20 mouse cellular contexts compared by ENCODE assay signal in genomic region chr10:119415106-119415505, GRCm38 (mm10). TPM values are rescaled to one million over a fixed set of nuclear protein-coding genes. Genes with fewer than 3 reads are reported as not detected.
DNase-seq lines count a peak whose midpoint lies in the region; ATAC-seq lines count a peak whose summit lies in the region.
"Had no signal": no experiment of that assay in that cellular context is flagged by ENCODE, and none has a peak within 500 bp of the region (broad histone marks: within the 10 kb centered on the region; RNA-seq: fewer than 3 reads in every experiment).

No protein-coding gene starts in this region.

- DNase-seq in cerebellum, postnatal 25 days: peak; percentile 16 to 24
- DNase-seq in cerebellum, adult 18-20 months: no peak
- DNase-seq in hindbrain, embryonic 10.5 days (ENCODE audit: low spot score): no peak
- peak; percentile 22 for DNase-seq in neural tube, embryonic 11.5 days (ENCODE audit: low spot score)
- DNase-seq in right cerebral cortex, postnatal 36 days (ENCODE audit: low spot score in 2 of 2): no peak
- DNase-seq: adrenal gland, postnatal 14 days; cerebellum, adult 8-10 months; forebrain, postnatal 0 days; gastrocnemius, postnatal 14 days; heart, adult 2 months; heart, postnatal 14 days; kidney, adult 11 months had no signal

- H3K9ac ChIP-seq in hindbrain, embryonic 15.5 days: no peak overlapping the region
- no peak overlapping the region for H3K9ac ChIP-seq in neural tube, embryonic 11.5 days (ENCODE audit: low read length)
- no peak overlapping the region for H3K9ac ChIP-seq in neural tube, embryonic 15.5 days (replicated peaks)
- H3K9ac ChIP-seq: embryonic facial prominence, embryonic 12.5 days; forebrain, postnatal 0 days; heart, embryonic 15.5 days had no signal

- H3K4me3 ChIP-seq in hindbrain, embryonic 15.5 days: no peak overlapping the region
- no peak overlapping the region for H3K4me3 ChIP-seq in hindbrain, embryonic 10.5 days
- H3K4me3 ChIP-seq in neural tube, embryonic 11.5 days (ENCODE audit: low read depth, low read length): no peak overlapping the region
- no peak overlapping the region for H3K4me3 ChIP-seq in neural tube, embryonic 15.5 days (replicated peaks)
- H3K4me3 ChIP-seq: embryonic facial prominence, embryonic 12.5 days; heart, adult 2 months; heart, embryonic 15.5 days had no signal

- no peak overlapping the region for H3K27ac ChIP-seq in hindbrain, embryonic 15.5 days (replicated peaks)
- H3K27ac ChIP-seq in hindbrain, embryonic 10.5 days: no peak overlapping the region
- no peak overlapping the region for H3K27ac ChIP-seq in neural tube, embryonic 11.5 days (ENCODE audit: low read depth, low read length)
- H3K27ac ChIP-seq in neural tube, embryonic 15.5 days (replicated peaks): no peak overlapping the region
- H3K27ac ChIP-seq: embryonic facial prominence, embryonic 12.5 days; heart, adult 2 months; heart, embryonic 15.5 days had no signal

- no peak overlapping the region for H3K4me2 ChIP-seq in hindbrain, embryonic 15.5 days
- H3K4me2 ChIP-seq in neural tube, embryonic 11.5 days (ENCODE audit: low read depth): no peak overlapping the region
- no peak overlapping the region for H3K4me2 ChIP-seq in neural tube, embryonic 15.5 days
- H3K4me2 ChIP-seq: embryonic facial prominence, embryonic 12.5 days; heart, embryonic 11.5 days; heart, embryonic 15.5 days had no signal

- peak; percentile 54; the same call in 1 of the 2 replicates for ATAC-seq in hindbrain, embryonic 15.5 days (ENCODE audit: low FRiP score, low read depth)
- ATAC-seq in neural tube, embryonic 11.5 days (ENCODE audit: insufficient read depth, low FRiP score, low TSS enrichment): no peak
- ATAC-seq in neural tube, embryonic 15.5 days (ENCODE audit: low FRiP score): no peak
- ATAC-seq: activated CD4-positive, CD25-positive, alpha-beta regulatory T cell, adult 4 months; forebrain, postnatal 0 days; Patski had no signal

- H3K4me1 ChIP-seq in hindbrain, embryonic 15.5 days (replicated peaks): no peaks in the 10 kb centered on the region
- no peaks in the 10 kb centered on the region for H3K4me1 ChIP-seq in hindbrain, embryonic 10.5 days (replicated peaks)
- no peaks in the 10 kb centered on the region for H3K4me1 ChIP-seq in neural tube, embryonic 11.5 days (ENCODE audit: control insufficient read depth, insufficient read depth, low read length)
- H3K4me1 ChIP-seq in neural tube, embryonic 15.5 days: no peaks in the 10 kb centered on the region
- H3K4me1 ChIP-seq: embryonic facial prominence, embryonic 12.5 days; heart, embryonic 15.5 days had no signal

- H3K27me3 ChIP-seq in hindbrain, embryonic 15.5 days: no peaks in the 10 kb centered on the region
- H3K27me3 ChIP-seq in hindbrain, embryonic 10.5 days (ENCODE audit: insufficient read depth, poor library complexity, severe bottlenecking): no peaks in the 10 kb centered on the region
- H3K27me3 ChIP-seq in neural tube, embryonic 11.5 days (ENCODE audit: control insufficient read depth, insufficient read depth, low read length): no peaks in the 10 kb centered on the region
- no peaks in the 10 kb centered on the region for H3K27me3 ChIP-seq in neural tube, embryonic 15.5 days (replicated peaks)
- H3K27me3 ChIP-seq: CH12.LX; embryonic facial prominence, embryonic 12.5 days; heart, embryonic 15.5 days had no signal

- no peaks in the 10 kb centered on the region for H3K36me3 ChIP-seq in hindbrain, embryonic 15.5 days
- H3K36me3 ChIP-seq in hindbrain, embryonic 10.5 days: no peaks in the 10 kb centered on the region
- no peaks in the 10 kb centered on the region for H3K36me3 ChIP-seq in neural tube, embryonic 11.5 days (ENCODE audit: control insufficient read depth, insufficient read depth, low read length)
- no peaks in the 10 kb centered on the region for H3K36me3 ChIP-seq in neural tube, embryonic 15.5 days
- H3K36me3 ChIP-seq: embryonic facial prominence, embryonic 12.5 days; heart, embryonic 15.5 days had no signal

- no peaks in the 10 kb centered on the region for H3K9me3 ChIP-seq in hindbrain, embryonic 15.5 days
- H3K9me3 ChIP-seq in hindbrain, embryonic 10.5 days: no peaks in the 10 kb centered on the region
- no peaks in the 10 kb centered on the region for H3K9me3 ChIP-seq in neural tube, embryonic 11.5 days (ENCODE audit: control insufficient read depth, low read length)
- H3K9me3 ChIP-seq in neural tube, embryonic 15.5 days (replicated peaks): no peaks in the 10 kb centered on the region
- H3K9me3 ChIP-seq: embryonic facial prominence, embryonic 12.5 days; heart, embryonic 15.5 days had no signal

- WGBS in hindbrain, embryonic 15.5 days: 48% methylated on average over 4 of the region's 4 CpGs
- WGBS in hindbrain, embryonic 10.5 days: 72% methylated on average over 4 of the region's 4 CpGs
- 73% methylated on average over 4 of the region's 4 CpGs for WGBS in neural tube, embryonic 11.5 days
- WGBS in neural tube, embryonic 15.5 days: 73% methylated on average over 4 of the region's 4 CpGs

RNA-seq across cellular contexts. Expression of gene Grip1, which starts 38.5 kb away (rescaled TPM):
- 15.7 and 17.3 TPM in 2 replicates for polyA plus RNA-seq in hindbrain, embryonic 15.5 days (2015; fragmentation: Nextera tagmentation; extraction: Ambion mirVana)
- 7.2 and 7.9 TPM in 2 replicates for polyA plus RNA-seq in hindbrain, embryonic 10.5 days (2016; fragmentation: Nextera tagmentation; extraction: Ambion mirVana)
- 16.1 and 16.2 TPM in 2 replicates for polyA plus RNA-seq in neural tube, embryonic 11.5 days (2014; fragmentation: Nextera tagmentation; extraction: Ambion mirVana)
- polyA plus RNA-seq in neural tube, embryonic 15.5 days (2015; fragmentation: Nextera tagmentation; extraction: Ambion mirVana): 18.3 and 21.7 TPM in 2 replicates

Comparison
In these comparisons a context has a peak if more than half of its experiments do, and no peak if none do; other contexts are left out.
1. DNase-seq: peak in cerebellum, postnatal 25 days (2 of 2) and neural tube, embryonic 11.5 days (single experiment); none in cerebellum, adult 18-20 months (0 of 2), hindbrain, embryonic 10.5 days (single experiment) and right cerebral cortex, postnatal 36 days (0 of 2).